Mouse (Mus musculus): ENCODE measurements around the gene Nacc1. TPM values are rescaled to one million over a fixed set of nuclear protein-coding genes. Genes with fewer than 3 reads are reported as not detected.
A peak's percentile ranks its signal among the peaks of the same experiment; 100 is the strongest.

Gene Nacc1
- polyA plus RNA-seq, 1 experiment from 2014 or later, result 109 TPM

- ChIA-PET CTCF (interaction anchor here (0.7 to 2.0 kb wide), 7 partner anchors 17 to 174 kb away, joined by 3 to 6 read pairs (median 3); no protein-coding TSS in a partner anchor), POLR2A (no interaction called here)
- ATAC-seq (peak; percentile 76), DNase-seq (ENCODE audit: low read depth, low spot score) (no peak)
- no peak for TF ChIP-seq CTCF (IDR thresholded peaks at IDR 0.05)
- in situ Hi-C loops (cut with MboI; ENCODE audit: low pct_unique_long_range_greater_than_20kb), result loop anchor here (5.0 kb wide), 1 partner anchor 47 kb away; no protein-coding TSS in a partner anchor
- no peaks in the 10 kb centered on the region for H3K27me3 ChIP-seq
These were observed 48.3 kb downstream of the Nacc1 start for GRCm38 (mm10) chr8:84639162-84640009.

GRCm38 (mm10) chr8:84638555-84639161 is 49.0 kb downstream of the Nacc1 start:
- DNase-seq (ENCODE audit: low read depth, low spot score) (no peak), ATAC-seq (no peak)
- ChIA-PET POLR2A (interaction anchor here (0.7 kb wide), 1 partner anchor 175 kb away, joined by 3 read pairs; no protein-coding TSS in a partner anchor), CTCF (interaction anchor here (0.9 to 2.0 kb wide), 4 partner anchors 19 to 175 kb away, joined by 3 to 6 read pairs (median 4); no protein-coding TSS in a partner anchor)
- in situ Hi-C loops (cut with MboI; ENCODE audit: low pct_unique_long_range_greater_than_20kb), result loop anchor here (5.0 kb wide), 1 partner anchor 46 kb away; no protein-coding TSS in a partner anchor
- TF ChIP-seq CTCF (IDR thresholded peaks at IDR 0.05), result no peak
- no peaks in the 10 kb centered on the region for H3K27me3 ChIP-seq

GRCm38 (mm10) chr8:84637946-84638554 is 49.6 kb downstream of the Nacc1 start:
- no peak for ATAC-seq
- ChIA-PET POLR2A (interaction anchor here (0.7 kb wide), 1 partner anchor 176 kb away, joined by 3 read pairs; no protein-coding TSS in a partner anchor), CTCF (interaction anchor here (1.1 to 2.0 kb wide), 3 partner anchors 46 to 175 kb away, joined by 3 to 6 read pairs (median 4); no protein-coding TSS in a partner anchor)
- TF ChIP-seq CTCF (IDR thresholded peaks at IDR 0.05), result no peak
- DNase-seq (ENCODE audit: low read depth, low spot score), result no peak
- H3K27me3 ChIP-seq, result no peaks in the 10 kb centered on the region
- in situ Hi-C loops (cut with MboI; ENCODE audit: low pct_unique_long_range_greater_than_20kb), result loop anchor here (5.0 kb wide), 1 partner anchor 46 kb away; no protein-coding TSS in a partner anchor

DNA sequence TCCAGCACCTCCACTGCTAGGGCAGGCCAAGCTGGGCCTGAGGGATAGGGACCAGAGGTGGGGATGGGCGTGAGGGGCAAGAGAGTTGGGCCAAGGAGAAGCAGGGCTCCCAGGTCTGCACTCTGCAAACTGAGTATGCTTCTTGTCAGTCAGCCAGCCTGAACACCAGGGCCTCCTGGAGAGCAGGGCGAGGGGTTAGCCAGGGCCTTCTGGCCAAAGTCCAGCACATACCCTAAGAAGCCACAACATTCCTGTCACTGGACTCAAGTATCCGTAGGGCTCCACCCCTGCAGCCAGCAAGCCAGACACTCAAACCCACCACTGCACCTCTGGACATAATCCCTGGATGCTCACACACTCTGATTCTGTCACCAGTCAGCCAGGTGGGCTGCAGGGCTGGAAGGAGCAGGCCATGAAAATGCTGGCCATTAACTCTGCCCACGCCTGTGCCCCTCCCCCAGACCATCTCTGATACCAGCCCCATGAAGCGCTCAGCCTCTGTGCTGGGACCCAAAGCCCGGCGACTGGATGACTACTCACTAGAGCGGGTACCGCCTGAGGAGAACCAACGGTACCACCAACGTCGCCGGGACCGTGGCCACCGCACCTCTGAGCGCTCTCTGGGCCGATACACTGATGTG is 51.5 kb downstream of the Nacc1 start:
- CTCF ChIA-PET, result interaction anchor here (1.3 kb wide), 1 partner anchor 41 kb away, joined by 4 read pairs; no protein-coding TSS in a partner anchor
- ATAC-seq, result peak; percentile 65
- TF ChIP-seq CTCF (IDR thresholded peaks at IDR 0.05), result no peak
- no peaks in the 10 kb centered on the region for H3K27me3 ChIP-seq
- DNase-seq (ENCODE audit: low read depth, low spot score), result peak; percentile 76
- in situ Hi-C loops (cut with MboI; ENCODE audit: low pct_unique_long_range_greater_than_20kb), result loop anchor here (5.0 kb wide), 1 partner anchor 44 kb away; no protein-coding TSS in a partner anchor
- POLR2A ChIA-PET, result interaction anchor here (1.2 kb wide), 1 partner anchor 30 kb away, joined by 3 read pairs; no protein-coding TSS in a partner anchor

- ChIA-PET CTCF (interaction anchor here (1.3 kb wide), 1 partner anchor 40 kb away, joined by 4 read pairs; no protein-coding TSS in a partner anchor), POLR2A (no interaction called here)
- no peak for ATAC-seq
- no peak for TF ChIP-seq CTCF (IDR thresholded peaks at IDR 0.05)
- no peak for DNase-seq (ENCODE audit: low read depth, low spot score)
- in situ Hi-C loops (cut with MboI; ENCODE audit: low pct_unique_long_range_greater_than_20kb), result loop anchor here (5.0 kb wide), 1 partner anchor 43 kb away; no protein-coding TSS in a partner anchor
- no peaks in the 10 kb centered on the region for H3K27me3 ChIP-seq
These were observed 52.1 kb downstream of the Nacc1 start for GRCm38 (mm10) chr8:84635397-84636050.

GRCm38 (mm10) chr8:84634849-84635304 is 52.8 kb downstream of the Nacc1 start:
- no peaks in the 10 kb centered on the region for H3K27me3 ChIP-seq
- CTCF ChIA-PET, result interaction anchor here (0.6 to 1.3 kb wide), 2 partner anchors 39 to 41 kb away, joined by 3 to 4 read pairs; no protein-coding TSS in a partner anchor
- POLR2A ChIA-PET, result no interaction called here
- TF ChIP-seq CTCF (IDR thresholded peaks at IDR 0.05), result no peak
- in situ Hi-C loops (cut with MboI; ENCODE audit: low pct_unique_long_range_greater_than_20kb), result loop anchor here (5.0 kb wide), 1 partner anchor 43 kb away; no protein-coding TSS in a partner anchor
- no peak for ATAC-seq
- DNase-seq (ENCODE audit: low read depth, low spot score), result no peak

- POLR2A ChIA-PET, result no interaction called here
- DNase-seq (ENCODE audit: low read depth, low spot score) (no peak), ATAC-seq (no peak)
- no peak for TF ChIP-seq CTCF (IDR thresholded peaks at IDR 0.05)
- H3K27me3 ChIP-seq, result no peaks in the 10 kb centered on the region
- in situ Hi-C loops (cut with MboI; ENCODE audit: low pct_unique_long_range_greater_than_20kb), result no loop called here
- CTCF ChIA-PET, result interaction anchor here (0.6 kb wide), 1 partner anchor 40 kb away, joined by 3 read pairs; no protein-coding TSS in a partner anchor
These were observed 53.6 kb downstream of the Nacc1 start for GRCm38 (mm10) chr8:84633841-84634584.

GRCm38 (mm10) chr8:84631813-84632212 is 55.8 kb downstream of the Nacc1 start:
- in situ Hi-C loops (cut with MboI; ENCODE audit: low pct_unique_long_range_greater_than_20kb), result no loop called here
- ChIA-PET POLR2A (no interaction called here), CTCF (no interaction called here)
- no peak for DNase-seq (ENCODE audit: low read depth, low spot score)
- no peak for TF ChIP-seq CTCF (IDR thresholded peaks at IDR 0.05)
- ATAC-seq, result no peak
- H3K27me3 ChIP-seq, result no peaks in the 10 kb centered on the region

GRCm38 (mm10) chr8:84630145-84630544 is 57.5 kb downstream of the Nacc1 start:
- ATAC-seq (no peak), DNase-seq (ENCODE audit: low read depth, low spot score) (no peak)
- ChIA-PET CTCF (no interaction called here), POLR2A (no interaction called here)
- TF ChIP-seq CTCF (IDR thresholded peaks at IDR 0.05), result no peak
- in situ Hi-C loops (cut with MboI; ENCODE audit: low pct_unique_long_range_greater_than_20kb), result no loop called here
- H3K27me3 ChIP-seq, result no peaks in the 10 kb centered on the region

All from Patski (cell line).